Mouse (Mus musculus): ENCODE data around the gene Acsl5. TPM values are rescaled to one million over a fixed set of nuclear protein-coding genes. Genes with fewer than 3 reads are reported as not detected.

The Acsl5 gene
- polyA plus RNA-seq, 2 experiments from 2014 or later: 65.4 to 98.0 TPM

DNA sequence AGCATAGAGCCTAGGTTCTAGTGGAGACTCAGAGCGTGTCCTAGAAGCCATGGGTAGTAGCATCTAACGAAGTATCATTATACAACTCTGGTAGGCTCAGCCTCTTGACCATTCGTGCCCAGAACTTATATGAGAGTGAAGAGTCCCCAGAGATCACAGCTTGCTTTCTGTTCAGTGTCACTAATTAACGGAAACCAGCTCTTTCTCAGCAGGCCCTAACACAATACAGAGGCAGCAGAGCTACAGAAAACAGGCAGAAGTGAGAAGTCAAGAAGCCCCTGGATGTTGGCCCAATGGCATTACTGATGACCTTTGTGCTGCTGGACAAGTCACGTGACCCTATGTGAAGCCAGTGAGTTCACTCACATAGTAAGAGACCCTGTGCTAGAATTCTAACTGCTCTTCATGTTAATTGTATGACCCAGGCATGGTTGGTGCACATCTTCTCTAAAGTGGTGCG lies 10.5 kb upstream of the Acsl5 start, which contains the start of gene Gucy2g:
TSS of gene Gucy2g (minus strand) at position 51 of the 460 bp plus-strand sequence.
- ATAC-seq: no peak

DNA sequence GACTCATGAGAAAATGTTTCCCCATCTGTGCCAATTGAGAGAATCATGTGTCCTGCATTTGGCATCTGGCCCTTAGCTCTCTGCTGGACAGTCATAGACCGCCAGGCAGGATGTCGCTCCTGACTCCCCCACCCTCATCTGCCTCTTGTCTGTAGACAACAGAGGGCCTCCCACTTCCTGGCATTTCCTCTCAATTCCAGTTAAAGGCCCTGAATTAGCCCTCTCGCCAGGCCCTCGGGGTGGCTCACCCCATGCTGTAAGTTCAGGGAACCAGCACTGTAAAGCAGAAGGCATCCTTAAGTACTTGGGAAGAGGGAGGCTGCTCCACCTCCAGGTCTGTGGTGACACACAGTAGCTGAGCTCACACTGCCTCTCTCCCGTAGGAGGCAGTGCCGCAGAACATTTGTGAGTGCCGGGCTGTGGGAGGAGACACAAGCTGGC lies 6.9 kb upstream of the Acsl5 start:
- ATAC-seq: no peak

DNA sequence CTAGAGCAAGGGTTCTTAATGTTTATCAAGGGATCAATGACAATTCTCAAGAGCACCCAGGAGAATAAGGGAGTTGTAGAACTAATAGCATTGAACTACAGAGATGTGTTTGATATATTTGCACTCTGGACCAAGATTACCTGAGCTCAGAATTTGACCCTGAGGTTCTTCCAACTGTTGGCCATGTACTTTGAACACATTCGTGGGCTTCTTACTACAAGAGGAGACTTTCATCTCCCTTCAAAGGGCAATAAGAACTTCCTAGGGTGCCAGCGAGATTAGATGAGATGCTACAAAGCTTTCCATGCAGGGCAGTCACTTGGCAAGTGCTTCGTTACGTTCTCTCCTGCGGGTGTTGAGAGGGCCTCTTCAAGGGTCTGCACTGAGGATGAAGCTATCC lies 4.2 kb upstream of the Acsl5 start:
- ATAC-seq: no peak

DNA sequence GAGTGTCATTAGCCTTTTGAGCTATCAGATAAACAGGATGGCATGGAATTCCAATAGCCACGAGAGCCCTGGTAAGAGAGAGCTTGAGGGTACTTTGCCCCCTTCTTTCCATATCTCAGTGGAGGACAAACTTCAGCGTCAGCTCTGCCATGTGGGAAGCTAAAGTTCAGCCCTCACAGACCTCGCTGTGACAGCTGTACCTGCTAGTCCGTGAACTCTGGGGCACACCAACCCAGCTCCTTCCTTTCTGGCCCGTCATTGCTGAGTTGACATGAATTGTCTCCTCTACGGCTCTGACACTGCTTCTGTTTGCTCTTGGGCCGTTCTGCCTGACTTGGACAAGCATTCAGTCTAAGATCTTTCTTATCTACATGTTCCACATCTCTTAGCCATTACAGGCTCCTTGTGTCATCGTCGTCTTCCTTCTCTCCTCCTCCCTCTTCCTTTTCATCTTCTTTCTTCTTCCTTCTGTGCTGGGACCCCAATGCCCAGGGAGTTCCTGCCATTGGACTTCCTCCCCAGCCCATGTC lies 3.7 kb upstream of the Acsl5 start:
- no peak for ATAC-seq

DNA sequence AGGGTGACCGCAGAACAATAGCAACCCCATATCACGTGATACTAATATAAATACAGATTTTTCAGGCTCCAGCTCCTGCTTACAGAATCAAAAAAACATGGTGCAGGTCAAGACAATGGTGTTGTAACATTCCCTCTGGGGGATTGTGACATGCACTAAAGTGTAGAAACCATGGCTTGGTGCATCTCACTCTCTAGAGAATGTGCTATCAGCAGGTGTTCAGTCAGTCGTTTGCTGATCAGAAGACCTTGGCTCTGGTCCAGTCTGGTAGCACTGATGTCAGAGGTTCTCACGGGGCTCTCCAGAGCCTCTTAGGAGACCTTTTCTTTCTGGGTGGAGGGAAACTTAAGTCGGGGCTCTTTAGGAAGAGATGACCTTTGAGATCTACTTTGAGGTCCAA lies 1.3 kb upstream of the Acsl5 start:
- ATAC-seq: no peak

DNA sequence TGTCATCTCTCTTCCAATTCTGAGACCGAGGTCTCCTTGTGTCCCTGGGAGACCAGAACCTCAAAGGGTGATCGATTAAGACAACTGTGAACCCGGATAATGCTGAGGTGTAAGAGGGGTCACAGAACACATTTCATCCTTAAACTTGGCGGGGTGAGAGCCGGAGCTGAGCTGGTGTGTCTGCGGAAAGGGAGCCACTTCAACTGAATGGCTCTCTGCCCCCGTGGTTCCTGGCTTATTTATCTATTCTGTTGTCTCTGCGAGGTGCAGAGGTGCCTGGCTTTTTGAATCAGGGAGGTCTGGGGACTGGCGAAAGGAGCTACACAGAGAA lies 1.5 kb downstream of the Acsl5 start:
- peak; percentile 20 for ATAC-seq

DNA sequence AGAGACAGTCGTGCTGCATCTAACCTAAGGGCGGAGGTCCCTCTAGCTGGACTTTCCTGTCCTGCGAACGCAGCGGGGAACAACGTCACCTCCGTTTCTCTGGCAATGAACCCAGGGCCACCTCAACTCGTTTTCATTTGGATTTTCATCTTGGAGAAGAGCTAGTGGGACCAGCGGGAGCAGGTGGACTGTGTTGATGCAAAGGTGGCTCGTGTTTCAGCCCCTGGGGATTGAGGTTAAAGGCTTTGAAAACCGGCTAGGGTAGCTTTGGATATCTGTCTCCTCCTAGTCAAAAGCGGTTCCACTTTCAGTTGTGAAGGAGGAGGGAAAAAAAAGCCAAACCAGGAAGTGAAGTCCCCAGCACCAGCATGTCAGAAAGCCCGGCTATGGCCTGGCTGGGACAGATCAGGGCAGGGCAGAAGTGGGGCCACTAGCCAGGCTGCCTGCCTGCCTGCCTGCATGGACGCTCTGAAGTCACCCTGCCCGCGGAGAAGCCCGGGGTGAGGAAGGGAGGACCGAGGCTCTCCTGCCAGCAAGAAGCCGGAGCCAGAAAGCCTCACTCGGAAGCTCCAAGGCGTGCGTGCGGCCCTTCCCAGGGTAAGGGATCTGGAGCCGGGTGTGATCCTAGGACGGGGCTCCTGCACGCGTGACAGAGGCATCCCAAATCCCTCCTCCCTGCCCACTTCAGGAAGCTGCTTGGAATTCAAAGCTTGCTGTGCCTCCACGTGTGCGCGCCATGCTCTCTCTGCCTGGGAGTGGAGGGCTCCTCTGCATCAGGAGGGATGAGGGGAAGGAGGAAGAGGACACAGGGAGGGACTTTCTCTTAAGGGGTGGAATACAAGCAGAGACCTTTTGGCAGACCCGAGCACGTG lies 2.1 kb downstream of the Acsl5 start:
- peak; percentile 75 for ATAC-seq

DNA sequence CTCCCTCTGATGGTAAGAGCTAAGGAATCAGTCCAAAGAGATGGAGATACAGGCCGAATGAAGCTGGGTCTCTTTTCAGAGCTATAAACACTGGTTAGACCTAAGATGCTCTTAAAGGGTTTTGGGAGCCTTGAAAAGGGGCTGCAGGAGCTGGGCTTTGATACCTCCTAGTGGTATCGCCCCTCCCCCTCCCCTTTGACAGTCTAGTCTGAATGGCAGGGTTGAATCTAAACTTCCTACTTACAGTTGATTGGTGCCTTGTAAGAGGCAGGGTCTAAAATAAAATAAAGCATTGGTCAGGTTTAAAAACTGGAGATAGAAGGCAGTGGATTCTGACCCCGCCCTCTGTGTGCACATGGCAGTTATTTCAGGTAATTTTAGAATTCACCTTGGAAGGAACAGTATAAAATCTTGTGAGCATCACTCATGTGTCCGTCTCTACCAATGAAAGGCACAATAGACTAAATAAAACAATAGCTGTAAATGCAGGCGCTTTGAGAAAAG lies 2.8 kb downstream of the Acsl5 start:
- peak; percentile 62 for ATAC-seq

DNA sequence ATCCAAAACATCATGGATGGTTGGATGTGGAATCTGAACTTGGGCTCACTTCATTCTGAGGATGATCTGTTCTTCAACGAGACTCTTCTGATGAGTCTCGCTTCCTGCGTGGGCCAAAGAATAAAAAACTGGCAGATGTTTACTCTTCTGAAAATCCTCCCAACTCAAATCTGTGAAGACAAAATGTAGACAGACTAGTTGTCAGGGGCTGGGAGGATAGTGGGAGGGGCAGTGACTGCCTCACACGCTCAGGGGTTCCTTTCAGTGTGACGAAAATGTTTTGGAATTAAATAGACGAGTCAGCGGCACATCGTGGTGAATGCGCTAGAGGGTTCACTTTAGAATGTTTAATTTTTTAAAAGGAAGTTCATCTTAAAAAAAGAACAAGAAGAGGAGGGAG lies 4.4 kb downstream of the Acsl5 start:
- ATAC-seq: no peak

DNA sequence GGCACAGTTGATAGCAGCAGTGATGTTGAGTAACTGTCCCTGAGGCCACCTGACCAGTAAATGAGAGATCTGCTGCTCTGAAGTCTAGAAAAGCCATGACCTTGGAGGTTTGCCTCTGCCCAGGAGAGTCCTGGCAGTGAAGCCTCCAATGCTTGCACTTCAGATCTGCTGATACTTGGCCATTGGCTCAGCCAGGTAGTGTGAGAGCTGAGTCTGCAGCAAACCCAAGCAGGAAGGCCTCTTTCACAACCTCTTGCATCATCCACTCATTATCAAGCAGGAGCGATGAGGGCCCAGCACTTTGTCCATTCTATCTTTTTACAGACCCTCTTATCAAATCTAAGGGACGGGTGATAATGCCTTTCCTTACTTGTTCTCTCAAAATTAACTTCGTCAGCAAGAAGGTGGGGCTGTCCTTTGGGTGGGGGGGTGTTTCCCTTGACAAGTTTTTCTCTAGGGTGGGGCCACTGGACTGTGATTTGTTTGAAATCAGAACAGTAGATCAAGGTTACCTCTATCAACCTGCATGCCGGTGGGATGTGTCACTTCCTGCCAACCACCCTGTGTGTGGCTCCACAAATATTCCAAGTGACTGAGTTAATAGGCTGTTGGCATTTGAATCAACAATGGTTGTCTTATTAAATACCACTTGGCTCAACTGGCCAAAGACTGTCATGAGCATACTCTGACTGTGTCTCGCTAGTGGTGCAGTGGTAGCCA lies 6.1 kb downstream of the Acsl5 start:
- ATAC-seq: no peak

DNA sequence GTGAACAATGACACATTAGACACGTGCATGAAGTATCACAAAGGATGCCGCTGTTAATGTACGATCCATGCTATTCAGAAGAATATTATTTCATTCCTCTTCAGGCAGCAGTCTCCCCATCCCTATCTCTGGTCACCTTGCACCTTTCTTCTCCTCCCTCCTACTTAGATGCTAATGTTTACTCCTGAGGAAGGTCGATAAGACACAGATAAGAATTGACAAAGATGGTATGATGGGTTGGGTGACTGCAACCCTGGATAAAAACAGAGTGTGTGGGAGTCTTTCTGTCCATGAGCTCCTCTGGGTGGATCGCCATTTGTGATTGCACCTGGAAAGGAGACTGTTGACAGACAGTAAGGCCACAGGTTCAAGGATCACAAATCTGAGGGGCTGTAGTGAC lies 6.8 kb downstream of the Acsl5 start:
- ATAC-seq: no peak

DNA sequence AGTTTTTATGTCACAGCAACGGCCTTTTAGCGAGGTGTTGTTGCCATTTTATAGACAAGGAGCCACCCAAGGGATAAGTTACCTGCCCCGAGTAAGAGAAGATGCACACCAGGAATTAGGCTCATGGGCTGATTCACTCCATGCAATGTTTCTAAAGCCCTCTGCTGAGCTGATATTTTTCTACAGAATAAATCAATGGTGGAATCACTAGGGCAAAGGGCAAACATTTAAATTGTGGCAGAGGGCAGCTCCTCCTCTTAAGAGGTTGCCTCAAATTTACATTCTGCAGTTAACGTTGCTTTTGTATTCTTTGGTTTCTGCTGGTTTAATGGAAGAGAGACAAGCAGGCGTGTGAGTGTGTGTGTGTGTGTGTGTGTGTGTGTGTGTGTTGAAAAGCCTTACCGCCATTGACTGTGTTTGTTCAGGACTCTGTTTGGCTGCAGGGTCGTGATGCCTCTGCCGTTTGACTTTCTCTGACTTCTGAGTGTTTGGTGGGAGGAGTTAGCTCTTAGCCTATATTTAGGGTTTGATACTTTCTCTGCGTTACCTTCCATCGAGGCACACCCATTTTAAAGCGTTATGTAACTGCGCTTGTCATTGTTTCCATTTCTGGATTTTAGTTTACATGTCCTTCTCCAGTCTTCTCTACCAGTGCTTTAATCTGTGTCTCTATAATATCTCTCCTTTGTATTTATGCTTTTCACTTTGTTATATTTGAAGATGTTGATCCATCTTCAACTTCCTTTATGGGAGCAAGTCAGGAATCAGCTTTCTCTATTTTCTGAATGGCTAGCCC lies 8.8 kb downstream of the Acsl5 start:
- no peak for ATAC-seq

DNA sequence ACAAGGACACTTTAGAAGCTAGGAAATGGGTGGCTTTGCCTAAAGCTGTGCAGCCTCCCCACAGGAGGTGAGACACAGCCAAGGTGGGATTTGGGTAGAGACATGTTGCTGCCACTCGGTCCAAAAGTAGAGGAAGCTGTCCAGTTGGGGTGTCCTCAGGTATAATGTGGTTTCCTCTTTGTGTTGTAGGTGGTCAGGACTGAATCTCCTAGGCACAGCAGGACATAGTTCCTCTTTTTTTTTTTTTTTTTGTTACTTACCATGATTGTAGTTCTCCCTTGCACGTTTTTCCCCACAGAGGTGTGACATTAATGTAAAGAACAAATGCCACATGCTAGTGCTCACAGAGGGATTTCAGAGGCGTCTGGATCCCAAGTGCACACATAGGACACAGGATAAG lies 13.5 kb downstream of the Acsl5 start:
- ATAC-seq: no peak

DNA sequence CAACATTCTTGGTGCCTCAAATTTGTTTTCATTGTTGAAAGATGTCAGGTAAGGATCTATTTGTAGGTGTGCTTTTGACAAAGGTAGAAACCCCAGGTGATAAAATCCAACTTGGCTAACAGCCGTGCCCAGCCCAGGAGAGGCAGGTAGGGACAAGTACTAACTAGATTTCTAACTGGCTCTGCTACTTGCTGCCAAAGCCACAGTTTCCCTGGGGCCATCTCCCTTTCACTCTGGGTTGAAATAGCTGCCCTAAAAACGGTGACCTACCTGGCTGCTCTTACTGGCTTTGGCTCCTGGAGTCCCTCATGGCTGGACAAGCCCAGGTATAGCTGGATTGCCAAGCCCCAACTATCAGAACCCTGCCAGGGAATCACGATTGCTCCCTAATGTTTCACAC lies 15.0 kb downstream of the Acsl5 start:
- no peak for ATAC-seq

DNA sequence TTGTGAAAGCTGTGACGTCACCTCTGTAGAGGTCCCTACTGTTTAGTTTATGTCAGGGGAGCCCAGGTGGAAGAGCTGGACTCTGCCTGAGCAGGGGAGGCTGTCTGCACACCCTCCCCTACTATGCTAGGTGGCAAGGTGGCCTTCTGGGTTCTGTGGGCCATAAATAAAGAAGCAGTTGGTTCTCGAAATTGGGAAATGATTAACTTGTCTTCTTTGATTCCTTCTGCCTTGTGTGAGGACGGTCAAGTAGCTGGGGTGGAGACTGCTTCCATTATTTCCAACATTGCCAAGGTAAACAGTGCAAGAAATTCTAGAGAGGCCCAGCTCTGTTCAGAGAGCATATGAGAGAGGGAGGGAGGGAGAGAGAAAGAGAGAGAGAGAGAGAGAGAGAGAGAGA lies 16.4 kb downstream of the Acsl5 start:
- no peak for ATAC-seq

DNA sequence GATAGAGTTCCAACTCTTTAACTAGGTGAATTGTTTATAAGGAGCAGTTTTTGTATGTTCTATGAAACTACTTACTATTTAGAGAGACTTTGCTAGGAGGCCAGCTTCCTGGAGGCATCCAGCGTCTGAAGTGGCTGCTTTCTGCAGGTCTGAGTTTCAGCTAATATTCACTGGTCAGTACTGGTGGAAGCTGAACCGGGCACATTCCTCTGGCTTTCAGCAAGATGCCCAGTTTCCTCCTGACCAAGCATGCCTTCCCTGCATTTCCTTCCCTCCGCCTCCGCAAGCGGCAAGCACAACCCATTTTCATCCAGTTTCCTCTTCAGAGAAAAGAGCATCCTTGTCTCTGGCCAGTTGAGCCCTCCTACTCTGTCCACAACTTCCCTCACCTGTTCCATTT lies 17.3 kb downstream of the Acsl5 start:
- ATAC-seq: no peak

DNA sequence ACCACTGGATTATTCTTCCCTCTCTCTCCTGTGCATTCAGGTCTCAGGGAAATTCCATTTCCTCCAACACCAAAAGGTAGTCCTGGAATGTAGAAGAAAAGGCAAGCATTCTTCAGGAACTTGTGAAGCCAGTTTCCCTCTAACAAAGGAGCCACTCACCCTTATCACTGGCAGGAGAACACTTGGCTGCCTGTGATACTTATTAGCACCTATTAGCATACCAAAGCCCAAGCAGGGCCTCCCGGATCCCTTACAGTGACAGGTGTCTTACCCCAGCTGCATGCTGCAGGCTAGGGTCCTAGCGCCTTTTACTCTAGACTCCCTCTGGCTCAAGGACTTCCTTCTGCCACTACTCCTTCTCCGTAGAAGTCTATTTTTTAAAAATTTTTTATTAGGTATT lies 19.7 kb downstream of the Acsl5 start:
- no peak for ATAC-seq

DNA sequence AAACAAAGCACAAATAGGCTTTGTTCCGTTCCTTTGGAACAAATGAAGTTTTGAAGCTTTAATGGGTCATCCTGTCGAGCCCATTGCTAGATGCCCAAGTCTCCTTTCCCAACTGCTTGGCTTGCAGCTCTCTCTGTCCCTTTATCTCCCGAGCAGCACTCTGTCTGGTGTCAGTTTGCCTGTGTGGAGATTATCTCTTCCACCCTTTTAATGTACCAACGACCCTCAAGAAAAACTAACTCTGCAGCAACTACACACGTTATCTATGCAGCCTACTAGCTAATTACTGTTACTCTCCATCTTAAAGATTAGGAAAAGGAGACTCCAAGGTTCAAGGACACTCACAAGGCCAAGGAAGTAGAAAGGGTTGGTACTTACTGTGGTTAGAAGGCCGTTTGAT lies 21.6 kb downstream of the Acsl5 start:
- no peak for ATAC-seq

DNA sequence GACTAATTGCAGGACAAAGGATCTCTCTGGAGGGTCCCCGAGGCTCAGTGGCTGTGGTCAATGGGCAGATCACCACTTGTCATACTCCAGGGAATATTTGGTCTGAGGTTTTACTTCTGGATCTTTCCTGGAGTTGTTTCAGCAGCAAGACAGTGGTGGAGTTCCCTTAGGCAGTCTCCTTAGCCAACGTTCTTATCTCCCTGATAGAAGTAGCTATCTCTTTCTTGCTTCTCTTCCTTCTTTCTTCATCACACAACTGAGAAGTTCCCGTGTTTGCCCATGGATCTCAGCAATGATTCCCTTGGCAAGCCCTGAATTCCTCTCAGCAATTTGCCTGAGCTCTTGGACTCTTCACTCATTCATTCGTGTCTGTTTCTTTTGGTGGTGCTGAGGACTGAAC lies 24.4 kb downstream of the Acsl5 start:
- ATAC-seq: no peak

DNA sequence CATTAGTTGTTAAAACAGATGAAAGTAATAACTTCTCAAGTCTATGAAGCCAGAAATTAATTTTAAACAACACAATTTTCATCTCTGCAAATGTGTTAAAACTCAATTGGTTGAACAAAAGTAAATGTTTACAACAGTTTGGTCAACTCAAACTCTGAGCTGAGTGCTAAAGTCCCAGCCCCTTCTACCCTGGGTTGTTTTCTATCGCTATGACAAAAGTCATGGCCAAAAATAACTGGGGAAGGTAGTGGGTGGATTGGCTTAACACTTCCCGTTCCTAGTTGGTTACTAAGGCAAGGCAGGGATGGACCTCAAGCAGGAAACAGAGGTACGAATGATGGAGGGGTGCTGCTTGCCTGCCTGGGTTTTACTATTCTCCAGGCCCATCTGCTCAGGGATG lies 25.0 kb downstream of the Acsl5 start:
- ATAC-seq: no peak

DNA sequence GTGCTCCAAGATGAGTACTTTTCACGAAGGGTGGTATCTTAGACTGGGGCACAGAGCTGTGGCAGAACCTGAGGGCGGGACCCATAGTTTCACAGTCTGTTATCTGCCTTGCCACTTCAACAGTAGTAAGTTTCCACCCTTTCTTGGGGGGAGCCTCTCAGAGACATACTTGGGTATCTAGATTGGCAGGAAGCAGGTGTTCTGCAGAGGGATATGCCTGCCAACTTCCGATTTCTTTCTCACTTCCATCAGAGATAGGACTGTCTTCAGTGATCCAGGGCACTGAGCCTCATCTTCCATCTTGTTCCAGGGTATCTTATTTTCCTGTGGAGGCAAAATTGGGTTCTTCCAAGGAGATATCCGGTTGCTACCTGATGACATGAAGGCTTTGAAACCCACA lies 32.4 kb downstream of the Acsl5 start:
- no peak for ATAC-seq

DNA sequence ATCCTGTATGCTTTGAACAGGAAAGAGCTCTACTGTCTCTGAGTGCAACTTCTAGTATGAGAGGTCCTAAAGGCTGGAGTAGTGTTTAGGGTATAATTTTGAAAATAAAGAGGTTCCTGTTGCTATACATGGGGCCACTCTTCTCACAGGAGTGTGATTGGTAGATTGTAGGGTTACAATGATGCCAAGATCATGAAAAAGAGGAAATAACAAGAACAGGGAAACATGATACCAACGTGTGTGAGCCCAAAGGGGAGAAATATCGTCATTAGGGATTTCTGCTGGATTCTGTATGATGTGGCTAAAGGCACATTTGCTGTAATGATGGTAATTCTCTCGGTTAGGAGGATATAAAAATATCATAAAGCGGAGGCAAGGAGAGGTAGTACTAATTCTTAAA lies 34.3 kb downstream of the Acsl5 start:
- ATAC-seq: no peak

DNA sequence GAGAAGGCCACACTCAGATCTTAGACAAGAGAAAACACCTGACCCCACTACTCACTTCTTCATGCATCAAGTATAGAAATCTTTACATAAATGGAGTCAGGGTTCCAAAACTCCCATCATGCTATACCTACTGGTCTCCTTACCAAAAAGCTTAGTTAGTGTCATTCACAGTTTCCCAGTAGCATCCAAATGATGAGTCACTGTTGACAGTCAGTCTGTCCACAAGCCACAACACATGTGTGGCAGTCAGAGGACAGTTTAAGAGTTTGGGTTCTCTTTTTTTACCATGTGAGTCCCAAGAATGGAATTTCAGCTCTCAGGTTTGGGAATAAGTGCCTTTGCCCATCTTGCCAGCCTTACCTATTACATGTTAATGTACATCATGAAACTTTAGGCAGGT lies 37.2 kb downstream of the Acsl5 start:
- ATAC-seq: no peak
